Mouse (Mus musculus): Measurements from ENCODE around the gene Nfib. TPM values are rescaled to one million over a fixed set of nuclear protein-coding genes. Genes with fewer than 3 reads are reported as not detected.

Gene Nfib
- polyA plus RNA-seq, 1 experiment from 2014 or later: 263 TPM

DNA sequence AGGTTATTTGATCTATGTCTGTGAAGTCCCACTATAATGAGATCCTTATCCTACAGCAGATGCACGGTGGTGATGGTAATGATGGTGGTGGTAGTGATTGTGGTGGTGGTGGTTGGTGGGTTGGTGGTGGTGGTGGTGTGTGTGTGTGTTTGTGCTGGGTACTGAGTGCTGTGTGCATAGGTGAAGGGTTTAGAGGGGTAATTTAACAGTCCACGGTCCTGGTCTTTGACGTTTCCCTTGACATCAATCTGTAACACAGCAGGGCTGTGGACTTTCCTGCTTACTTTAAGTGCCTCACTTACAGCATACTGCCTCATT lies 13.6 kb downstream of the Nfib start:
- peak overlapping the region; percentile 89 for H3K27ac ChIP-seq (ENCODE audit: low read length)
- peaks cover 30% of the 10 kb centered on the region for H3K4me1 ChIP-seq (replicated peaks; ENCODE audit: control insufficient read depth, insufficient read depth, low read length)
- ATAC-seq: no peak
- 48% methylated on average over 3 of the region's 3 CpGs for WGBS
- no peak overlapping the region for H3K4me2 ChIP-seq (ENCODE audit: low read length)
- no peak overlapping the region for H3K9ac ChIP-seq (replicated peaks; ENCODE audit: low read depth, low read length)
- no peaks in the 10 kb centered on the region for H3K9me3 ChIP-seq (ENCODE audit: control insufficient read depth, low read length)
- H3K4me3 ChIP-seq (replicated peaks; ENCODE audit: low read length): no peak overlapping the region
- no peaks in the 10 kb centered on the region for H3K27me3 ChIP-seq (replicated peaks; ENCODE audit: control insufficient read depth, insufficient read depth, low read length)
- H3K36me3 ChIP-seq (ENCODE audit: control insufficient read depth, insufficient read depth): no peaks in the 10 kb centered on the region

DNA sequence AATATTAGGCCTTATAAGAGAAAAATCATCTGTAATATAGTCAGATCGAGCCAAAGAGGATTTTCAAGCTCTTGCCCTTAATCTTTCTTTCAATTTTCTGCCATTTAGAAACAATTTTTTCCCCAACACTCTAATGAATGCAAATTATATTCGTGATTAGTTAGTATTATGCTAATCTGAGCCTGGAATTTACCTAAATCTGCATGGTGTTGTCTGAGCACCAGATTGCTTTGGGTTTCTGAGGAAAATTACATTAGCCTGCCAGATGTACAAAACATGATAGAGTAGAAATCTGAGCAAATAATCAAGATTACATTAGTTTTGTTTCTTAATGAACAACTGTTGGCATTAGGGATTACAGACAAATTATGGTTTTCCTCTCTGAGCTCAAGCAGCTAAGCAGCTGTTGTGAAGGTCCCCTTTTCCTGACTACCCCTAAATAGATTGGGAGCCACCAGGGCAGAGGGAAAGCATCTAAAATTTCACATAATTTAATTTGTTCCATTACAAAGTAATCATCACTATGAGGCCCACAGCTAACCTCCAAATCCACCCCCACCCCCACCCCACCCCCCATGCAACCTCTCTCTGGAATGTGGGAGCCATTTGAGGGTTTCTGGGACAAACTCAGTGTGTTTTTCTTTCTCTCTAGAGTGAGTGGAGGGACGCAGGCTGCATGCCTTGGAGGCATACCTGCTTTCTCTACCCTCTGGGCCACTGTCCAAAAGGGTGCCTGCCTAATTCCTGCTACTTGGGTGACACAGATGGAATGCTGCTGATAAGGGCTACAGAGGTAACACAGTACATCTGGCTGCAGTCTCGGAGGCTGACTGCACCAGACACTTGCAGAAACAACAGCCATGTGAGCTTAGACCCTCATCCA lies 14.2 kb downstream of the Nfib start:
- Histone ChIP-seq H3K27me3 (replicated peaks; ENCODE audit: control insufficient read depth, insufficient read depth, low read length) (no peaks in the 10 kb centered on the region), H3K27ac (ENCODE audit: low read length) (peak overlapping the region; percentile 89), H3K9me3 (ENCODE audit: control insufficient read depth, low read length) (no peaks in the 10 kb centered on the region), H3K9ac (replicated peaks; ENCODE audit: low read depth, low read length) (no peak overlapping the region), H3K4me1 (replicated peaks; ENCODE audit: control insufficient read depth, insufficient read depth, low read length) (peaks cover 30% of the 10 kb centered on the region), H3K4me2 (ENCODE audit: low read length) (0 out of 2 replicates have a peak overlapping the region, but pooled peaks have one; percentile 9), H3K36me3 (ENCODE audit: control insufficient read depth, insufficient read depth) (no peaks in the 10 kb centered on the region), H3K4me3 (replicated peaks; ENCODE audit: low read length) (no peak overlapping the region)
- peak; percentile 74 for ATAC-seq
- 11% methylated on average over 4 of the region's 4 CpGs for WGBS

DNA sequence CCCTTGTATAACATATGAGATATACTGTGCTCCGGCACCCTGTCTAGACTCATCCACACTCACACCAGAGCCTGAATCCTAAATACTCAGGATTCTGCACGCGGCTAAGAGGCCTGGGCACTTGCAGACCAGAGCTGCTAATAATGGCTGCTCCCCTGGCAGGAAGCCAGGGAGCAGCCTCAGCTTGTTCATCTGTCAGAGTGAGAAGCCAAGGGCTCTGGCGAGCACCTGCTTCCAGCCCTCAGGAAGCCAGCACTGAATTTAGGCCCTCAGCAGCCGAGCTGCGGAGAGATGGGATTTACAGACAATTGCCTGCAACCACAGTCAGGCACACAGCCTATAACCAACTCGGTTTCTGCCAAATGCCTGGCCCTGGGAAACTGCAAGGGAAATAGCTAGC lies 15.3 kb downstream of the Nfib start:
- Histone ChIP-seq H3K27ac (ENCODE audit: low read length) (peak overlapping the region; percentile 86), H3K4me1 (replicated peaks; ENCODE audit: control insufficient read depth, insufficient read depth, low read length) (peaks cover 30% of the 10 kb centered on the region), H3K36me3 (ENCODE audit: control insufficient read depth, insufficient read depth) (no peaks in the 10 kb centered on the region), H3K27me3 (replicated peaks; ENCODE audit: control insufficient read depth, insufficient read depth, low read length) (no peaks in the 10 kb centered on the region), H3K4me2 (ENCODE audit: low read length) (no peak overlapping the region; the same call in 1 of the 2 replicates), H3K4me3 (replicated peaks; ENCODE audit: low read length) (no peak overlapping the region), H3K9me3 (ENCODE audit: control insufficient read depth, low read length) (no peaks in the 10 kb centered on the region), H3K9ac (replicated peaks; ENCODE audit: low read depth, low read length) (no peak overlapping the region)
- ATAC-seq: peak; percentile 92
- WGBS: 5% methylated on average over 7 of the region's 7 CpGs

DNA sequence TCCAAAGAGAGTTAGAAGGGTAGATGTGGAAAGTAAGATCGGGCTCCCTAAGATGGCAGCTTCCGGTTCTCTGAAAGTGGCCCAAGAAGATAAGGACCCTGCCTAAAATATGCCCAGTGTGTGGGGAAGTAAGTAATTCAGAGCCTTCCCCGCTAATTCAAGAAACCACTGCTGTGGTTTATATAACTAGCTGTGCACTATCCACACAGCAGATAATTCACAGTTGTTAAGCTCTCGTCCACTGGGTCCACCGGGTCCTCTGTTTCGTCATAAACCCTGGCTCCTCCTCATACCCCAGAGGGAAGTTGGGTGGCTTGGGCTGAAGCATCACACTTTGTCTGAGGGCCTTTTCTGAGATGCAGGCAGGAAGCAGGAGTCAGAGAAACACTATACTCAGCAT lies 19.5 kb downstream of the Nfib start:
- Histone ChIP-seq H3K4me3 (replicated peaks; ENCODE audit: low read length) (no peak overlapping the region), H3K4me2 (ENCODE audit: low read length) (no peak overlapping the region), H3K27me3 (replicated peaks; ENCODE audit: control insufficient read depth, insufficient read depth, low read length) (no peaks in the 10 kb centered on the region), H3K9me3 (ENCODE audit: control insufficient read depth, low read length) (no peaks in the 10 kb centered on the region), H3K36me3 (ENCODE audit: control insufficient read depth, insufficient read depth) (no peaks in the 10 kb centered on the region), H3K4me1 (replicated peaks; ENCODE audit: control insufficient read depth, insufficient read depth, low read length) (peaks cover 18% of the 10 kb centered on the region), H3K9ac (replicated peaks; ENCODE audit: low read depth, low read length) (no peak overlapping the region), H3K27ac (ENCODE audit: low read length) (no peak overlapping the region)
- 95% methylated on average over 6 of the region's 6 CpGs for WGBS
- ATAC-seq: no peak

DNA sequence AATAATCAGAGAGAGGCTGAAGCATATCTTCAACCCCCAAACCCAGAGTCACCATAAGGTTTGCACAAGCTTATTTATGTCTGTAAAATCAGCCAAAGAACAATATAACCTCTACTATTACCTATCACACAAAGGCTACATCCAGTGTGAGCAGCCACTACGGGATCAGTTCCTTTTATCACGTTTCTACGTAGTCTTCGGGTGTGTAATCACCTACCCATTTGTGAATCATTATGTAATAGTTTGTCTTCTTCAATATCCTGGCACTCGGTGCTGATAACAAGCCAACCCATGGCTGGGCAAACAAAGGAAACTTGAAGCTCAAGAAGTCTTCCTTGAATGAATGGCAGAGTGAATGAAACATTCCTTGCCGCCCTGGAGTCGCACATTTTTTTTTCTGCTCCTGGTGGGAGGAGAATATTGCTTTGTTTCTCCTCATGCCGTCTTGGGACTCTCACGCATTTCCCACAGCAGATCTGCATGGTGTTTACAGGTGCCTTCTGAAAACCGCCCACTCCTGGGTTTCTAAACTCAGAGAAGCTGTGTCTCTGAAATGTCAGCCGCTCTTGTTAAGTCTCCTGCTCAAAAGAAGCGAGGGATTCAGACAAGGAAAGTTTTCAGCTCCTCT lies 21.3 kb downstream of the Nfib start:
- no peaks in the 10 kb centered on the region for H3K36me3 ChIP-seq (ENCODE audit: control insufficient read depth, insufficient read depth)
- H3K4me1 ChIP-seq (replicated peaks; ENCODE audit: control insufficient read depth, insufficient read depth, low read length): peaks cover 8% of the 10 kb centered on the region
- no peak overlapping the region for H3K4me2 ChIP-seq (ENCODE audit: low read length)
- 46% methylated on average over 12 of the region's 12 CpGs for WGBS
- H3K9me3 ChIP-seq (ENCODE audit: control insufficient read depth, low read length): no peaks in the 10 kb centered on the region
- ATAC-seq: no peak
- H3K27me3 ChIP-seq (replicated peaks; ENCODE audit: control insufficient read depth, insufficient read depth, low read length): no peaks in the 10 kb centered on the region
- no peak overlapping the region for H3K9ac ChIP-seq (replicated peaks; ENCODE audit: low read depth, low read length)
- no peak overlapping the region for H3K27ac ChIP-seq (ENCODE audit: low read length)
- H3K4me3 ChIP-seq (replicated peaks; ENCODE audit: low read length): no peak overlapping the region

DNA sequence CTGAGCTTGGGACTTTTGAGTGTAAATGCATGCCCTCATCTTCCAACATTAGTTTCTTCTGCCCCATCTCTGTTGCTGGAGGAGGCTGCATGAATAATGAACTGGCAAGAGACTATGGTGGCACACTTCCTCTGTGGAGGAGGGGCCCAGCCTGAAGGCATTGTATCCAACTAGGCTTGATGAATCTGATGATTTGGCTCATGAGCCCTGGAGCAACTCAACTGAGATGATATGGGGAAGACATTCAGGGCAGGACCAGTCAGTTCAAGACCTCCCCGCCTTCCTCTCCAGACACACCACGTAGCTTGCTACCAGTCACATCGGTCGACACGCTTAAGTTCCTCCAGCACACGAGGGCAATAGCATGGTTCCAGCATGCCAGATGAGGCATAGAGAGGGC lies 22.0 kb downstream of the Nfib start:
- 95% methylated on average over 6 of the region's 6 CpGs for WGBS
- Histone ChIP-seq H3K4me3 (replicated peaks; ENCODE audit: low read length) (no peak overlapping the region), H3K36me3 (ENCODE audit: control insufficient read depth, insufficient read depth) (no peaks in the 10 kb centered on the region), H3K4me1 (replicated peaks; ENCODE audit: control insufficient read depth, insufficient read depth, low read length) (peaks cover 8% of the 10 kb centered on the region), H3K9ac (replicated peaks; ENCODE audit: low read depth, low read length) (no peak overlapping the region), H3K4me2 (ENCODE audit: low read length) (no peak overlapping the region), H3K27me3 (replicated peaks; ENCODE audit: control insufficient read depth, insufficient read depth, low read length) (no peaks in the 10 kb centered on the region), H3K9me3 (ENCODE audit: control insufficient read depth, low read length) (no peaks in the 10 kb centered on the region), H3K27ac (ENCODE audit: low read length) (no peak overlapping the region)
- no peak for ATAC-seq

DNA sequence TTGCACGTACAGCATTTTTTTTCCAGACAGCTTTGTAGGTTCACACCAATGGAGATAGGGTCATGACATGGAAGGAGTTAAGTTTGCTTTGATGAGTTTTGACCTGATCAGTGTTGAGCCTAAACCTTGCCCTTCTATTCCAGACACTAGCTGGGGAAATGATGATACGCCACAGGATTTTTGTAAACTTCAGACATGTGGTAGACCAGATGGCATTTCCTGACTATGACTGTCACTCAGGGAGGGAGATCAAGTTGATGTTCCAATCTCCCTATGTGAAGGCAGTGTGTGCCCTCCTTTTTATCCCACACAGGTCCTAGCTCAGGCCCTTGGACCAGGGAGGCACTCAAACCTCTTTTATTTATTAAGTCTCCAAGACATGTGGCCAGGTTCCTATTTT lies 29.4 kb downstream of the Nfib start:
- Histone ChIP-seq H3K27ac (ENCODE audit: low read length) (no peak overlapping the region), H3K4me1 (replicated peaks; ENCODE audit: control insufficient read depth, insufficient read depth, low read length) (no peaks in the 10 kb centered on the region), H3K9me3 (ENCODE audit: control insufficient read depth, low read length) (no peaks in the 10 kb centered on the region), H3K27me3 (replicated peaks; ENCODE audit: control insufficient read depth, insufficient read depth, low read length) (no peaks in the 10 kb centered on the region), H3K4me2 (ENCODE audit: low read length) (no peak overlapping the region), H3K4me3 (replicated peaks; ENCODE audit: low read length) (no peak overlapping the region), H3K36me3 (ENCODE audit: control insufficient read depth, insufficient read depth) (no peaks in the 10 kb centered on the region), H3K9ac (replicated peaks; ENCODE audit: low read depth, low read length) (no peak overlapping the region)
- peak; percentile 49; the same call in 1 of the 2 replicates for ATAC-seq
- 73% methylated on average over 2 of the region's 2 CpGs for WGBS

DNA sequence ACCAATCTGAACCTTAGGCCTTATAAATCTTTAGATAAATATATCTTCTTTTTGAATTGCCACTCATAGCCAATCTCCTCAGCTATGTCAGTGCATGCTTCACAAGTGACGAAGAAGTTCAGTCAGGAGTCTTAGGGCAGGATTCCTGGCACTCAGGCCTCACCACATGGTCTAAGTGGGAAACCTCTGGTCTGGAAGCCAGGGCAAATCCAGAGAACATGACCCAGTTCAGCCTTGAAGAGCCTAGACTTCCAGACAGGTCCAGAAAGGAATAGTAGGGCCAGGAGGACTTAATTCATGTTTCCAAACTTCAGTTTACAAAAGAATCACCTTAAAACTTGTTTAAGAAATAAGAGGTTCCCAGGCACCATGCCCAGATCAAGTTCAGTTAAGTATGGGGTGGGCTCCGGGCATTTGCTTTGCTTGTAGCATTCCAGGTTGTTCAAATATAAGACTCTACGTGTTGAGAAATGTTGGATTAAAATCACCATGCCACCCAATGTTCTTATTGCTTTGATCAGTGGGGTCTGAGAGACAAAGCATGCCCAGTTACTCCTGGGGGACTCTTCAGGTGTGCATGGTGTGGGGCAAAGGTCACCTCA lies 38.2 kb downstream of the Nfib start:
- Histone ChIP-seq H3K9ac (replicated peaks; ENCODE audit: low read depth, low read length) (no peak overlapping the region), H3K36me3 (ENCODE audit: control insufficient read depth, insufficient read depth) (no peaks in the 10 kb centered on the region), H3K27ac (ENCODE audit: low read length) (no peak overlapping the region), H3K4me1 (replicated peaks; ENCODE audit: control insufficient read depth, insufficient read depth, low read length) (peaks cover 16% of the 10 kb centered on the region), H3K27me3 (replicated peaks; ENCODE audit: control insufficient read depth, insufficient read depth, low read length) (no peaks in the 10 kb centered on the region), H3K4me2 (ENCODE audit: low read length) (no peak overlapping the region), H3K4me3 (replicated peaks; ENCODE audit: low read length) (no peak overlapping the region), H3K9me3 (ENCODE audit: control insufficient read depth, low read length) (no peaks in the 10 kb centered on the region)
- 83% methylated on average over 3 of the region's 3 CpGs for WGBS
- no peak for ATAC-seq

DNA sequence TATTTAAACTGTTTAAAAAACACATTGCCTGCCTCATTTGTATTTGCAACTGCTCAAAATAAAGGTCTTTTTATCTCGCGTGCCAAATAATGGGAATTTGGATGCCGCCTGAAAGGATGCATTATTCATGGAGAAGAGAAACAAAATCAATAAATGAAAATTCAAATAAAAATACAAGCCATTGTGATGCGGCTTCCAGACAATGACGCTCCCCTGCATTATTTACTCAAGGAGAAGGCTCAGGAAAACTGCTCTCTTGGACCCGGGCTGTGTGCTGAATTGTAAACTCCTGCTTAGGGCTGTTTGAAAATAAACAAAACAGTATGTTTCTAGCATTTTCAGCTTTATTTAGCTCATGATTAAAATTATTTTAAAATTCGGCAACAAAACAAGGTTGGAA lies 41.1 kb downstream of the Nfib start:
- H3K36me3 ChIP-seq (ENCODE audit: control insufficient read depth, insufficient read depth): no peaks in the 10 kb centered on the region
- H3K9ac ChIP-seq (replicated peaks; ENCODE audit: low read depth, low read length): no peak overlapping the region
- 42% methylated on average over 7 of the region's 7 CpGs for WGBS
- no peaks in the 10 kb centered on the region for H3K27me3 ChIP-seq (replicated peaks; ENCODE audit: control insufficient read depth, insufficient read depth, low read length)
- H3K4me2 ChIP-seq (ENCODE audit: low read length): no peak overlapping the region
- no peaks in the 10 kb centered on the region for H3K9me3 ChIP-seq (ENCODE audit: control insufficient read depth, low read length)
- H3K4me1 ChIP-seq (replicated peaks; ENCODE audit: control insufficient read depth, insufficient read depth, low read length): peaks cover 23% of the 10 kb centered on the region
- no peak for ATAC-seq
- no peak overlapping the region for H3K27ac ChIP-seq (ENCODE audit: low read length)
- H3K4me3 ChIP-seq (replicated peaks; ENCODE audit: low read length): no peak overlapping the region

Measured in forebrain, embryonic 16.5 days (tissue).